Mouse (Mus musculus): ENCODE data around the gene D430019H16Rik.

The D430019H16Rik gene

DNA sequence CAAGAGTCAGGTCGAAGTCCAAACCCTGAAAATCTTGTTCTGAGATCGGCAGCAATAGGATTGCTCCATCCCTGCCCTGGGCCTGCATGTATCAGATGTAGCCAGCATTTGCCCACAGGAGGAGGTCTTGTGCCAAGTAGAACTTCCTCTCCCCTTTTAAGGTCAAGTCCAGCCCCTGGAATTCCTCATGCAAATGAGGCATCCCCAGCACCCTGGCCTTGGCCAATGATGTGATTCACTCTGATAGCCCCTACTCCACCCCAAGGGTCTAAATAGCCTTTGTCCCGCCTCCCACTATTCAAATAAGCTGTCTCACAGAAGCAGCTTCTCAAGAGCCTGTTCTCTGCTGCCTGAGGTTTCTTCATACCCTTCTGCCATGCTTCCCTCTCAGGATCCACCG, 81.2 kb downstream of the D430019H16Rik start:
- no peak for ATAC-seq (ENCODE audit: insufficient number of reproducible peaks, low FRiP score, low TSS enrichment)

DNA sequence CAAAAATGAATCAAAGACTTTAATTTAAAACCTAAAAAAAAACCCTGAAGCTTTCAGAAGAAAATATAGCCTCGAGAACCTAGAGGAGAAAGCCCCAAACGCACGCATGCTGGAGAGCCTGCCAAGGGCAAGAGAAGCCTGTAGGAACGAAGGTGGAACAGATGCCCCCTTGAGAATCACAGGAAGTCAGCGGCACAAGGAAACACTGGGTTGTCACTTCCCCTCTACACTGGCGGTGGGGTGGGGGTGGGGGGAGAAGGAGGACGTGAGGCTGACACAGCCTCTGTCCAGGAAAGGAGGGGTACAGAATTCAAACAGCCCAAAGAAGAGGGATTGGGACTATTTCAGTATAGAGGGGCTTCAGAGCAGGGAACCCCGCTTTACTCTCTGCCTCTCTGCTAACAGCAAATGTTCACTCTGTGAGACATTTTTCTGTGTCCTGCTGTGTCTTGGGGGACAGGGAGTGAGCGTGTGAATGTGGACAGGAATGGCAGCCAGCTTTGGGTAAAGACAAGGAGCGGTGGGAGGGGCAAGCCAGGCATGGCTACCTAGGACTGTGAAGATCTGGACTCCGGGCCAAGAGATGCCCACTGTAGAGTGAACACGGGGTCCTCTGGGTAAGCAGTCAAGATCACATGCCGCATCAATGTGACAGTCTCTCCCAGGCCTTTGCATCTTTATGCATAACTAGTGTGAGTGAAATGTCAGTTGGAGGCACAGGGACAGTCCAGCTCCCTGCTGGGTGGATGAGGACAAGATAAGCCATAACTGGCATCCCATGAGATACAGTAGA, 82.5 kb downstream of the D430019H16Rik start:
- ATAC-seq (ENCODE audit: insufficient number of reproducible peaks, low FRiP score, low TSS enrichment) = no peak

DNA sequence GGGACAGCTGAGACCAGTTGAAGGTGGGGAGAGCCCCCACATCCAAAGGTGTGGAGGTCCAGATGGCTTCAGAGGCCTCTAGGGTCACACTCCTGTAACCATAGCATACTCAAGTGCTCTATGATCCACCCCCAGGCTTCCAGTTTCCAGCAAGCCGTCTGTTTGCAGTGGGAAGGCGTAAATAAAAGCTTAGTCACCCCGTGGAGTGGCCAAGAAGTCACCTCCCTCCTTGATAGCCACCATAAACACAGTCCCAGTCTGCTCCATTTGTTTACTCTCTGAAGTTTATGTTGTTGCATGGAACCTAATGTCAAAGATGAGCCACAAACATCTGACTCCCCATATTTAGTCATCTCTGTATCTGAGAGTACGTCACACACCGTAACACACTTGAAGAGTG, 83.5 kb downstream of the D430019H16Rik start:
- ATAC-seq (ENCODE audit: insufficient number of reproducible peaks, low FRiP score, low TSS enrichment) = no peak

DNA sequence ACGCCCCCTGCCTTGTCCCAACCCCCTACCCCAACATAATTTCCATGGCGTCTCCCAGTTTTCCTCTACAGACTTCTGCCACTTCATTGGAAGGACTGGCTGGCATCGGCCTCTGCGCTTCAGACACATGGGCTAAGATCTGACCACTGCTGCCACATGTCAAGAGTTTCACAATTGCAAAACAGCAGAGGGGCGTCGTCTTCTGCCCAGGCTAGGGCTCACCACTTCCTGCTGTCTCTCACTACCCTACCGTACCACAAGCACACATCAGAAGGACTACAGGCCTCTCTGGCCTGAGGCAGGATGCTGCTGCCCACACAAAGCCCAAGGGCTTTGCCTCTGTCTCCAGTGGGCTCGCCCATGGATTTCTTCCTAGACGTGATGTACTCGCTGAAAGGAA, 86.0 kb downstream of the D430019H16Rik start:
- no peak for ATAC-seq (ENCODE audit: insufficient number of reproducible peaks, low FRiP score, low TSS enrichment)

DNA sequence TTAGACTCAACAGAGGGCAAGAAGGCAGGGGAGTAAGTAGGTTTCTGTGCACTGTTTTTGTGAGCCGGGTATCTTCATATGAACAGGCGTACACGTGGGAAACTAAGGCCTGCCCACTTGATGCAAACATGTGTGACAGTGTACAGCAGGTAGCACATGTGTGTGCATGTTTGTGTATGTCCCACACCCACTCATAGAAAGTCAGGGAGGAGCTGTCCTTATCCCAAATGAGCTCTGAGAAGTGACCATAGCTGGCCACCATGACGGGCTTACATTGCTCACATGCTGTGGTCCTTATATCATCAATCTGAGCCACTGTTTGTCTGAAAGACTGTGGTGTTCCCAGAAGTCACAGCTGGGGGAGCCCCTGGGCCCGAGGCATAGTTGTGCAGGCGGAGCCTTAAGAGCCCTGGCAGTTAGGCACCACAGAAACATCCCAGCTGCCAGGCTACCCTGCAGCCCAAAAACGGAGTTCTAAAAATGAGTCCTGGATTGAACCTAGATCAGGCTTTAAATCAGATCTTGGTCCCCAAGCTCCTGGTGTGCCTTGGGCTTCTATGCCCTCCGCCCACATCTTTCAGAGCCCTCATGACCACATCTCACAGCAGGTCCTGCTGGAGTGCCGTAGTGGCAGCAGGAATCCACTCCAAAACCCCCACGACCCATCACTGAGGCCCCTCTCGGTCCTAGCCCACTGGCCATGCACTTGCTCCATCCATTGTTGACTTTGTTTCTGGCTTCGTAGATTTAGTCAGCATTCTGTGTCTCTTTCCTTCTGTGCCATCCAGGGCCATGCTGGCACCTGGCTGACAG, 88.1 kb downstream of the D430019H16Rik start:
- ATAC-seq (ENCODE audit: insufficient number of reproducible peaks, low FRiP score, low TSS enrichment) = no peak

DNA sequence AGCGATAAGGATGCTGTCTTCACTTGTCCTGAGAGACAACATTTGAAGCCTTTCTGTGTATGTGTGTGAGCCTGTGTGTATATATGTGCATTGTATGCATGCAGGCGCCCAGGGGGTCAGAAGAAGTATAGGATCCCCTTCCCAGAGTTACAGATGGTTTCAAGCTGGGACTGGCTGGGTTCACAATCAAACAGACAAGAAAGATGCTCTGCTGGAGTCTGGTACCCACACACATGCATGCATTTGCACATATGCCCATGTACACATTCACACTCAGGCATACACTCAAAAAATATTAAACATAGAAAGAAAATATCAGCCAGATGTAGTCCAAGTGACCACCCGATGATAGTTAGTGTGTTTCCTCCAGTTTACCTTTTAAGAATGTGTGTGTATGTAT, 88.9 kb downstream of the D430019H16Rik start:
- no peak for ATAC-seq (ENCODE audit: insufficient number of reproducible peaks, low FRiP score, low TSS enrichment)
